Mouse (Mus musculus) intestine, embryonic 14.5 days (tissue): ENCODE measurements around the gene Alg9. TPM values are rescaled to one million over a fixed set of nuclear protein-coding genes. Genes with fewer than 3 reads are reported as not detected.

Experiments used
- ATAC-seq: fragments of 200-750 bp; cut with Nextera tagmentation; replicated peaks from 2 replicates; pipeline ENCODE4 v1.8.0; 2017; ENCODE audit warnings: low read depth, moderate number of reproducible peaks, moderate TSS enrichment, moderate library complexity; ENCODE audit not compliant: low FRiP score, low TSS enrichment
- DNase-seq: peaks from one replicate; pipeline ENCODE4 v3.0.0-alpha.2; 2018; ENCODE audit warnings: low spot score
- H3K27ac ChIP-seq: fragments of 300-500 bp; sonication (generic); 2 replicates; pipeline ENCODE4 v1.5.1; 2014; ENCODE audit warnings: low read depth, mild to moderate bottlenecking, control low read depth
- H3K27me3 ChIP-seq: fragments of 300-500 bp; sonication (generic); replicated peaks from 2 replicates; pipeline ENCODE4 v1.6.1; 2014; ENCODE audit warnings: low read length, control low read depth; ENCODE audit not compliant: control insufficient read depth, insufficient read depth
- H3K36me3 ChIP-seq: fragments of 300-500 bp; sonication (generic); 2 replicates; pipeline ENCODE4 v1.6.1; 2014; ENCODE audit warnings: low read length, control low read depth; ENCODE audit not compliant: control insufficient read depth, insufficient read depth
- H3K4me1 ChIP-seq: fragments of 300-500 bp; sonication (generic); replicated peaks from 2 replicates; pipeline ENCODE4 v1.6.1; 2014; ENCODE audit warnings: low read length, control low read depth, mixed read lengths; ENCODE audit not compliant: control insufficient read depth, insufficient read depth
- H3K4me2 ChIP-seq: fragments of 300-500 bp; sonication (generic); 2 replicates; pipeline ENCODE4 v1.6.1; 2014; ENCODE audit warnings: low read length
- H3K4me3 ChIP-seq: fragments of 300-500 bp; sonication (generic); 2 replicates; pipeline ENCODE4 v1.5.1; 2014; ENCODE audit warnings: low read depth, low read length, control low read depth, mixed read lengths
- H3K9ac ChIP-seq: fragments of 300-500 bp; sonication (generic); 2 replicates; pipeline ENCODE4 v1.6.1; 2014; ENCODE audit warnings: mild to moderate bottlenecking, low read length
- H3K9me3 ChIP-seq: fragments of 300-500 bp; sonication (generic); 2 replicates; pipeline ENCODE4 v1.6.1; 2016; ENCODE audit warnings: low read length, control low read depth; ENCODE audit not compliant: control insufficient read depth
- WGBS: fragments of 180-500 bp; shearing (Covaris S2); extraction: QIAGEN DNeasy Blood & Tissue Kit; methylation state at CpG from one replicate; pipeline ENCODE4 v1.1.7; 2014; 5-methylcytosine and 5-hydroxymethylcytosine counted together
- polyA plus RNA-seq: library from polyadenylated mRNA; unstranded; fragments of >200 nt; fragmentation: Nextera tagmentation; extraction: Ambion mirVana; gene quantifications from 2 replicates; pipeline ENCODE4 v1.2.1, GENCODE M21; 2014

The Alg9 gene
- polyA plus RNA-seq, 1 experiment from 2014 or later = 44.6 TPM

DNA sequence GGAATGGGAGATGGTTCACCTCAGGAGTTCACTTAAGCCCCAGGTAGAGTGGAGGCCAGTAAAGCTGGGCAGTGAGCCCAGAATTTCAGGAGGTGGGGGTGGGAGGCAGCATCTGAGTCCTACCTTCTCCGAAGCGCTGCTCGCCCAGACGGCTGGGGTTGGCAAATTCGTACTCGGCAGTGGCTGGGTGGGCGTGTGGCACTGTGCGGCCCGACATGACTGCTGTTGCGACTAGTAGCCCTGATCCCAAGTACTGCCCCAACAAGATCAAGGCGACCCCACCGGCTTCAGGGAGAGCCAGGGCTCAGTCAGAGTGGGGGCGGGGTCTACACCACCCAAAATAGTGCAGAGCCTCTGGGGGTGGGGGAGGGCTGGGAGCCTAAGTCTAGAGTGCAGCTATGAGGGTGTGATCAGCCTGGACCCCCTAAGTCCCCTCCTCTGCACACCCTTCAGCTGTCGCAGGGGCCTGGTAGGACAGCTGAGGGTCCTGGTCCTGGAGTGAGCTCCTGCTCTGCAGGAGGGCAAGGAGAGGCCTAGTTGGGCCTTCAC lies 22.7 kb upstream of the Alg9 start, which contains the start of gene Hspb2:
Gene Hspb2 (minus strand): TSS at position 301 of the 549 bp plus-strand sequence.
- DNase-seq = no peak
- ATAC-seq = peak; percentile 50; the same call in 1 of the 2 replicates
- no peaks in the 10 kb centered on the region for H3K36me3 ChIP-seq
- 74% methylated on average over 14 of the region's 14 CpGs for WGBS
- peak within 1 kb of the TSS; percentile 29; the same call in 1 of the 2 replicates for H3K27ac ChIP-seq
- peak within 1 kb of the TSS; percentile 8; the same call in 1 of the 2 replicates for H3K4me3 ChIP-seq
- peak within 1 kb of the TSS; percentile 24; the same call in 1 of the 2 replicates for H3K4me2 ChIP-seq
- no peaks in the 10 kb centered on the region for H3K9me3 ChIP-seq
- H3K4me1 ChIP-seq = no peaks in the 10 kb centered on the region; the same call in 1 of the 2 replicates
- H3K9ac ChIP-seq = no peak within 1 kb of the TSS
- H3K27me3 ChIP-seq = no peaks in the 10 kb centered on the region

DNA sequence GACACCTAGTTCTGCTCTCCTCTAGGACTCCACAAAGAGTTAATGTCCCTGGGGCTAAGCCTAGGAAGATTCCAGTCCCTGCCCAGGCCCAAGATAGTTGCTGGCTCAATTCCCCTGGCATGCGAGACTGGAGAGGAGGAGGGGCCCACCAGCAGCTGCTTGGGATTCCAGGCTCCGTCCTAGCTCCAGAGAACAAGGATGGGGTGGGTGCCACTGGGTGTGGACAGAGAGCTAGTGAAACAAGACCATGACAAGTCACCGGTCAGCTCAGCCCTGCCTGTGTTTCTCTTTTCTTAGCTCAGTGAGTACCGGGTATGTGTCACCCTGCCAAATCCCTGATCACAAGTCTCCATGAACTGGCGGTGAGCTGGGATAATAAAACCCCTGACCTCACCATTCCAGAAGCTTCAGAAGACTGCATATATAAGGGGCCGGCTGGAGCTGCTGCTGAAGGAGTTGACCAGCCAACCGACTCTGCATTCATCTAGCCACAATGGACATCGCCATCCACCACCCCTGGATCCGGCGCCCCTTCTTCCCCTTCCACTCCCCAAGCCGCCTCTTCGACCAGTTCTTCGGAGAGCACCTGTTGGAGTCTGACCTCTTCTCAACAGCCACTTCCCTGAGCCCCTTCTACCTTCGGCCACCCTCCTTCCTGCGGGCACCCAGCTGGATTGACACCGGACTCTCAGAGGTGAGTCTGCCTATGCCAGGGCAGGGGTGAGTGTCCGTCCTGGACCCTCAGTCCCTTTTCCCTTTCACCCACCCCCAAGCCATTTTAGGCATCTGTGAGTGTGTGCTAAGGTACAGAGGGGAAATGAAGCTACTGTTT lies 21.8 kb upstream of the Alg9 start:
- WGBS = 64% methylated on average over 17 of the region's 17 CpGs
- Histone ChIP-seq H3K4me3 (peak overlapping the region; percentile 8; the same call in 1 of the 2 replicates), H3K9me3 (no peaks in the 10 kb centered on the region), H3K27me3 (no peaks in the 10 kb centered on the region), H3K36me3 (no peaks in the 10 kb centered on the region), H3K4me1 (no peaks in the 10 kb centered on the region; the same call in 1 of the 2 replicates), H3K4me2 (peak overlapping the region; percentile 24; the same call in 1 of the 2 replicates), H3K9ac (no peak overlapping the region), H3K27ac (peak overlapping the region; percentile 29; the same call in 1 of the 2 replicates)
- DNase-seq (no peak), ATAC-seq (no peak)

DNA sequence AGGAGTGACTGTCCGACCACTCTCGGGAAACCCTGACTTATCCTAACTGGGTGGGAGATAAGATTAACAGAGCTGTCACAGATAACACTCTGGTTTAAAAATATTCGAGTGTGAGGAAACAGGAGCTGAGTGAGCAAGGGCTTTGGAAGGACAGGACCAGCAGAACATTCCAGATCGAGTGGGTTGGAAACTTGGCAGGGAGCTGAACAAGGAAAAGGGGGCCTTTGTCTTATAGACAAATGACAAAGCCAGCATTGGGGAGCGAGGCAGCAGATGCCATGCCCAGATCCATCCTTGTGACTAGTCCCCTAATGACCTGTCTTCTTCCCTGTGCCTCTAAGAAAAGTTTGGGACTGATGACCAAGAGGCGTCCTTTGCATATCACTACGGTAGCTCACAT lies 20.9 kb upstream of the Alg9 start:
- H3K27ac ChIP-seq = no peak overlapping the region
- H3K9ac ChIP-seq = no peak overlapping the region
- no peaks in the 10 kb centered on the region for H3K36me3 ChIP-seq
- H3K9me3 ChIP-seq = no peaks in the 10 kb centered on the region
- no peak for DNase-seq
- ATAC-seq = no peak
- H3K4me1 ChIP-seq = no peaks in the 10 kb centered on the region; the same call in 1 of the 2 replicates
- H3K4me3 ChIP-seq = no peak overlapping the region
- 44% methylated on average over 7 of the region's 7 CpGs for WGBS
- peak overlapping the region; percentile 18 for H3K4me2 ChIP-seq
- no peaks in the 10 kb centered on the region for H3K27me3 ChIP-seq

DNA sequence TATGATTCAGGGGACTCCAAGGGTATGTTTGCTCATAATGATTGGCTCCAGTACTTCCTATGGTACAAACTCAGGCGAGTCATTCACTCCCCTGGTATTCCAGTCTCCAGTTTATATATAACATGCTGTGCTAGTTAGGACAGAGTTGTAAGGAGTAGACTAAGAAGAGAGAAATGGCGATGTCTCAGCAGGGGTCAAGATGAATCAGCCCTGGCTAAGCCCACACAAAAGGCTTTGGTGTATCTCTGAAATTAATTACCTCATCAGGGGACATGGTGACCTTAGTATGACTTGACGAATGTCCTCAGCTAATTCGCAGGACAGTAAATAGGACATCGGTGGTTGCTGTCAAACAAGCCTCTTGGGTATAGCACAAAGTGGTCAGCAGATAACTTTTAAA lies 18.1 kb upstream of the Alg9 start:
- Histone ChIP-seq H3K4me3 (no peak overlapping the region), H3K9ac (no peak overlapping the region), H3K4me2 (no peak overlapping the region), H3K4me1 (no peaks in the 10 kb centered on the region; the same call in 1 of the 2 replicates), H3K27me3 (no peaks in the 10 kb centered on the region), H3K9me3 (no peaks in the 10 kb centered on the region), H3K27ac (no peak overlapping the region), H3K36me3 (no peaks in the 10 kb centered on the region)
- ATAC-seq (no peak), DNase-seq (no peak)
- WGBS = 67% methylated on average over 5 of the region's 5 CpGs

DNA sequence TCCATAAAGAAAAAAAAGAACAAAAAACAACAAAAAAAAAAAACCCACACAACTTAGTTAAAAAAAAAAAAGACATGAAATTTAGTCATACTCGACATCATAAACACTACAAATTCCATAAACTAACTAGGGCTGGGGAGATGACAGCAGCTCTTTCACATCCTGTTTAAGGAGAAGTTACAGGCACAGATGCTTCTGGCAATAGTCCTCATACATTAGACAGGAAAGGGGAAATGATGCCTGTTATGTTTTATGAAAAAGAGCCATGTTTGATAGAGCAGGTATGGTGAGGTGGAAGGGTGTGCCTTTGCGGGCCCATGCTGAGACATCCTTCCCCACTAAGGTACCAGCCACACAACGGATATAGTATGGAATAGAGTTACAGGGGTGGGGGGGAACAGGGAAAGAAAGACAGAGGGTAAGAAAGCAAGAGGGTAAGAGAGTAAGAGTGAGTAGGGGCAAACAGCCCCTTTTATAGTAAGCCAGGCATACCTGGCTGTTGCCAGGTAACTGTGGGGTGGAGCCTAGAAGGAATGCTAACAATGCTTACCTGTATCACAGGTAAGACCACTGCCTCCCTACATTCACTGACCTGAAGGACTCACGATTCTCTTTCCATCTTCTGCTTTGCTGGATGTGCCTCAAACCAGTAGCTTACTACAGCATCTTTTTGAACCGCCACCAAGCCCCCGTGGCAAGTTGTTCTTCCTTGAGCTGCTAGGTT lies 13.1 kb upstream of the Alg9 start:
- Histone ChIP-seq H3K9me3 (no peaks in the 10 kb centered on the region), H3K4me3 (no peak overlapping the region), H3K36me3 (0 out of 2 replicates have a peak, but pooled peaks cover 7% of the 10 kb centered on the region), H3K9ac (no peak overlapping the region), H3K4me1 (no peaks in the 10 kb centered on the region), H3K4me2 (no peak overlapping the region), H3K27ac (no peak overlapping the region), H3K27me3 (no peaks in the 10 kb centered on the region)
- DNase-seq (no peak), ATAC-seq (no peak)
- WGBS = 49% methylated on average over 6 of the region's 6 CpGs

DNA sequence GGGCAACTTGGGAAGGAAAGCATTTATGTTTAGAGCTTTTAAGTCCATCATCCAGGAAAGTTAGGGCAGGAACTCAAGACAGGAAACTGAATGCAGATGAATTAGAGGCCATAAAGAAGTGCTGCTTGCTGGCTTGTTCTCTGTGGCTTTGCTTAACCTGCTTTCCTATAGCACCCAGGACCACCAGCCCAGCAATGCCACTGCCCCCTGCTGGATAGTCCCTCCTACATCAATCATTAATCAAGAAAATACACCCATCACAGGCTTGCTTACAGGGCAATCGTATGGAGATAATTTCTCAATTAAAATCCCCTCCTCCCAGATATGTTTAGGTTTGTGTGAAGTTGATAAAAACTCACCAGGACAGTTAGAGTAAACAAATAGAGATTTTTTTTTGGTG lies 11.5 kb upstream of the Alg9 start:
- WGBS = 59% methylated on average over 1 of the region's 1 CpGs
- no peak overlapping the region for H3K9ac ChIP-seq
- H3K36me3 ChIP-seq = 0 out of 2 replicates have a peak, but pooled peaks cover 7% of the 10 kb centered on the region
- H3K4me2 ChIP-seq = no peak overlapping the region
- no peak overlapping the region for H3K4me3 ChIP-seq
- H3K9me3 ChIP-seq = no peaks in the 10 kb centered on the region
- no peak overlapping the region for H3K27ac ChIP-seq
- DNase-seq = no peak
- H3K4me1 ChIP-seq = peaks cover 5% of the 10 kb centered on the region; the same call in 1 of the 2 replicates
- no peak for ATAC-seq
- no peaks in the 10 kb centered on the region for H3K27me3 ChIP-seq

DNA sequence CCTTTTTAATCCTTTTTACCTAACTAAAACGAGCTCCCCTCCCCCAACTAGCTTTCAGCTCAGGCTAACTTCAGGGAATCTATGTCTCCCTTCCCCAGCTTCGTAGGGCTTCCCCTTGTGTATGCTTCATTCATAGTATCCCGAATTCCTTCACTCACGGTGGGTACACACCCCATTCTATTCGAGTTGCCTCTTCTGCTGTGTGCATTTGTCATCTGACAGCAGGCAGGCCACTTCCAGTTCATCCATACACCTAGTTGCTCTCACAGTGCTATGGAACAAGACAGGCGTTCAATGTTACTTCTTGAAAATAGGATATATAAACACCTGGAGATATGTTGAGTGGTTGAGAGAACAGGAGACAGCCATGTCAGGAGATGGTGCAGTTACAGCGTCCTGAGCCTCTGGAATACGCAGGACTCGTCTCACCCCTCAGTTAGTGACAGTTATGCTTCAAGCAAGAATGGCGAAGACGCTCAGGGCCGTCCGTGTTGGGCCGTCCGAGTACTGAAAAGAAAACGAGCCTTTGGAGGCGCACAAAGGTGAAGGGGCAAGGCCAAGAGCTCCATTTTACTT lies 7.2 kb upstream of the Alg9 start:
- Histone ChIP-seq H3K27me3 (no peaks in the 10 kb centered on the region), H3K9me3 (no peaks in the 10 kb centered on the region), H3K4me1 (peaks cover 10% of the 10 kb centered on the region; the same call in 1 of the 2 replicates), H3K9ac (peak overlapping the region; percentile 62), H3K4me2 (peak overlapping the region; percentile 92), H3K27ac (peak overlapping the region; percentile 95), H3K4me3 (peak overlapping the region; percentile 78), H3K36me3 (peaks cover 20% of the 10 kb centered on the region; the same call in 1 of the 2 replicates)
- peak; percentile 58 for DNase-seq
- ATAC-seq = peak; percentile 38; the same call in 1 of the 2 replicates
- 5% methylated on average over 17 of the region's 17 CpGs for WGBS
